Comparison of ENCODE assay signal across 12 mouse cellular contexts in genomic region chr4:21665961-21666360, GRCm38 (mm10). TPM values are rescaled to one million over a fixed set of nuclear protein-coding genes. Genes with fewer than 3 reads are reported as not detected.
DNase-seq lines count a peak whose midpoint lies in the region; ATAC-seq and TF ChIP-seq lines count a peak whose summit lies in the region.
"Had no signal": no experiment of that assay in that cellular context is flagged by ENCODE, and none has a peak within 500 bp of the region (broad histone marks: within the 10 kb centered on the region; RNA-seq: fewer than 3 reads in every experiment).

No protein-coding gene starts in this region.

- peak; percentile 87 for ATAC-seq in forebrain, postnatal 0 days
- peak; percentile 90 for ATAC-seq in hindbrain, postnatal 0 days
- ATAC-seq: liver, embryonic 12.5 days had no signal

- peak; percentile 18 for DNase-seq in gastrocnemius, postnatal 14 days
- no peak for DNase-seq in gastrocnemius, postnatal 36 days
- DNase-seq in adipocyte (ENCODE audit: low spot score): peak; percentile 34
- peak; percentile 76 for DNase-seq in forebrain, postnatal 0 days
- peak; percentile 83 for DNase-seq in hindbrain, postnatal 0 days (ENCODE audit: low spot score)
- no peak for DNase-seq in kidney, adult 8-10 months
- DNase-seq in Muller cell, postnatal 12 days (ENCODE audit: inconsistent ontology term): no peak
- DNase-seq: adrenal gland, postnatal 36 days; kidney, postnatal 4 days; thymus, postnatal 25 days had no signal

- H3K4me2 ChIP-seq in forebrain, postnatal 0 days (ENCODE audit: low read depth): no peak overlapping the region
- 0 out of 2 replicates have a peak overlapping the region, but pooled peaks have one; percentile 5 for H3K4me2 ChIP-seq in hindbrain, postnatal 0 days (ENCODE audit: low read depth, low read length)
- H3K4me2 ChIP-seq: liver, embryonic 12.5 days had no signal

- 9% methylated on average over 5 of the region's 5 CpGs for WGBS in forebrain, postnatal 0 days
- WGBS in hindbrain, postnatal 0 days: 21% methylated on average over 5 of the region's 5 CpGs

- H3K36me3 ChIP-seq in forebrain, postnatal 0 days (ENCODE audit: insufficient read depth): no peaks in the 10 kb centered on the region
- H3K36me3 ChIP-seq in hindbrain, postnatal 0 days (ENCODE audit: insufficient read depth, low read length): no peaks in the 10 kb centered on the region
- H3K36me3 ChIP-seq: liver, embryonic 12.5 days had no signal

- H3K27ac ChIP-seq in forebrain, postnatal 0 days (ENCODE audit: low read depth, low read length): no peak overlapping the region
- no peak overlapping the region for H3K27ac ChIP-seq in hindbrain, postnatal 0 days
- H3K27ac ChIP-seq: liver, embryonic 12.5 days had no signal

- TF ChIP-seq CTCF in forebrain, postnatal 0 days (IDR thresholded peaks at IDR 0.05; ENCODE audit: low read depth): no peak
- no peak for TF ChIP-seq CTCF in hindbrain, postnatal 0 days (IDR thresholded peaks at IDR 0.05; ENCODE audit: low read depth)

- H3K27me3 ChIP-seq in forebrain, postnatal 0 days (ENCODE audit: insufficient read depth, low read length): 0 out of 2 replicates have a peak, but pooled peaks cover 3% of the 10 kb centered on the region
- H3K27me3 ChIP-seq in hindbrain, postnatal 0 days (ENCODE audit: insufficient read depth, low read length): 0 out of 2 replicates have a peak, but pooled peaks cover 11% of the 10 kb centered on the region

- no peaks in the 10 kb centered on the region for H3K4me1 ChIP-seq in forebrain, postnatal 0 days (ENCODE audit: insufficient read depth)
- no peaks in the 10 kb centered on the region for H3K4me1 ChIP-seq in hindbrain, postnatal 0 days (ENCODE audit: insufficient read depth, low read length)
- H3K4me1 ChIP-seq: liver, embryonic 12.5 days had no signal

- H3K9ac ChIP-seq in forebrain, postnatal 0 days: no peak overlapping the region
- H3K9ac ChIP-seq in hindbrain, postnatal 0 days (replicated peaks; ENCODE audit: low read length): no peak overlapping the region
- H3K9ac ChIP-seq: liver, embryonic 12.5 days had no signal

- H3K9me3 ChIP-seq in forebrain, postnatal 0 days (ENCODE audit: low read length): no peaks in the 10 kb centered on the region
- H3K9me3 ChIP-seq in hindbrain, postnatal 0 days (ENCODE audit: low read length): no peaks in the 10 kb centered on the region
- H3K9me3 ChIP-seq: liver, embryonic 12.5 days had no signal

- H3K4me3 ChIP-seq in forebrain, postnatal 0 days (ENCODE audit: low read depth, low read length): no peak overlapping the region
- no peak overlapping the region for H3K4me3 ChIP-seq in hindbrain, postnatal 0 days (ENCODE audit: low read length)
- H3K4me3 ChIP-seq: liver, embryonic 12.5 days had no signal

- intact Hi-C loops in gastrocnemius, postnatal 14 days (cut with DNase I; ENCODE audit: low total_unique reads): no loop called here
- intact Hi-C loops in gastrocnemius, postnatal 36 days (cut with DNase I): no loop called here

RNA-seq across cellular contexts. Expression of gene Prdm13, which starts 19.8 kb away (rescaled TPM):
- not detected for total RNA-seq in gastrocnemius, postnatal 14 days (2021)
- total RNA-seq in gastrocnemius, postnatal 36 days (2021): not detected
- total RNA-seq in forebrain, postnatal 0 days (2014; rRNA removed): 0.38 and 1.5 TPM in 2 replicates
- polyA plus RNA-seq in forebrain, postnatal 0 days (2015; fragmentation: Nextera tagmentation; extraction: Ambion mirVana): not detected in 2 replicates
- 12.4 and 14.5 TPM in 2 replicates for total RNA-seq in hindbrain, postnatal 0 days (2014; rRNA removed)
- polyA plus RNA-seq in hindbrain, postnatal 0 days (2015; fragmentation: Nextera tagmentation; extraction: Ambion mirVana): 1.3 and 1.5 TPM in 2 replicates
- total RNA-seq: adrenal gland, postnatal 36 days had no signal
- polyA plus RNA-seq: gonadal fat pad, adult 2 months; liver, embryonic 12.5 days had no signal

Comparison
In these comparisons a context has a peak if more than half of its experiments do, and no peak if none do; other contexts are left out.
1. DNase-seq: peak in gastrocnemius, postnatal 14 days (single experiment), adipocyte (single experiment), forebrain, postnatal 0 days (single experiment) and hindbrain, postnatal 0 days (single experiment); none in gastrocnemius, postnatal 36 days (0 of 2), kidney, adult 8-10 months (0 of 2) and Muller cell, postnatal 12 days (single experiment).